Mouse (Mus musculus) kidney, embryonic 15.5 days (tissue): ENCODE data around the gene Apol10b. TPM values are rescaled to one million over a fixed set of nuclear protein-coding genes. Genes with fewer than 3 reads are reported as not detected.
"Not testable (repeated sequence)": the region's sequence is repeated elsewhere in the genome, so short reads cannot be mapped to it uniquely, and the experiment has no call there.

Source experiments
- ATAC-seq: fragments of 200-750 bp; cut with Nextera tagmentation; replicated peaks from 2 replicates; pipeline ENCODE4 v1.8.0; 2017; ENCODE audit warnings: moderate TSS enrichment; ENCODE audit not compliant: low FRiP score
- H3K27ac ChIP-seq: fragments of 300-500 bp; sonication (generic); 2 replicates; pipeline ENCODE4 v1.5.1; 2015; ENCODE audit warnings: mild to moderate bottlenecking, inconsistent platforms
- H3K27me3 ChIP-seq: fragments of 300-500 bp; sonication (generic); 2 replicates; pipeline ENCODE4 v1.6.1; 2015; ENCODE audit warnings: inconsistent platforms
- H3K36me3 ChIP-seq: fragments of 300-500 bp; sonication (generic); 2 replicates; pipeline ENCODE4 v1.6.1; 2015; ENCODE audit warnings: inconsistent platforms
- H3K4me1 ChIP-seq: fragments of 300-500 bp; sonication (generic); 2 replicates; pipeline ENCODE4 v1.6.1; 2015; ENCODE audit warnings: inconsistent platforms
- H3K4me2 ChIP-seq: fragments of 300-500 bp; sonication (generic); 2 replicates; pipeline ENCODE4 v1.6.1; 2015; ENCODE audit warnings: moderate library complexity, mild to moderate bottlenecking, inconsistent platforms
- H3K4me3 ChIP-seq: fragments of 300-500 bp; sonication (generic); replicated peaks from 2 replicates; pipeline ENCODE4 v1.5.1; 2015; ENCODE audit warnings: mild to moderate bottlenecking, inconsistent platforms
- H3K9ac ChIP-seq: fragments of 300-500 bp; sonication (generic); 2 replicates; pipeline ENCODE4 v1.6.1; 2015; ENCODE audit warnings: mild to moderate bottlenecking, inconsistent platforms
- H3K9me3 ChIP-seq: fragments of 300-500 bp; sonication (generic); replicated peaks from 2 replicates; pipeline ENCODE4 v1.6.1; 2016; ENCODE audit warnings: inconsistent platforms
- WGBS: fragments of 180-500 bp; shearing (Covaris S2); methylation state at CpG from one replicate; pipeline ENCODE4 v1.1.7; 2015; ENCODE audit warnings: mixed read lengths; 5-methylcytosine and 5-hydroxymethylcytosine counted together
- polyA plus RNA-seq: library from polyadenylated mRNA; unstranded; fragments of >200 nt; fragmentation: Nextera tagmentation; extraction: Ambion mirVana; gene quantifications from 2 replicates; pipeline ENCODE4 v1.2.1, GENCODE M21; 2015

Apol10b gene
- polyA plus RNA-seq: 0.12 and 0.23 TPM in 2 replicates

DNA sequence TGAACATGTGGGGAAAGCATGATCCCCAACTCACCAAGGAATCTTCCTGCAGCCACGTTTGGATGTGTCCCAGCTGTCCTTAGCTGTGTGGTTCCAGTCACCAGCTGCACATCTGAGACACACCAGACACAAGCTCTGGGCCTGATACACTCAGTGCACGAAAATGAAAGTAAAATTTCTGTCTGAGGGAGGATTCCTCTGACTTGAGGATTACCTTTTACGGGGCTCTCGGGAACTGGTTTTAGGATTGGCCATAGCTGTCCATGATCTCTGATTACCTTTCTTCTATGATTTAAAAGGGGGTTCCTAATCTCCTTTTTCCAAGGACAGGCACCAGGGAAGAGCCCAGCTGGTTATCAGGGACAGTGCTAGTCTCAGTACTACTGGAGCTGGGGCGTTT, at the start of gene Apol10b:
TSS of gene Apol10b (minus strand) at position 165 of the 400 bp plus-strand sequence.
- Histone ChIP-seq H3K27ac (no peak within 1 kb of the TSS), H3K27me3 (no peaks in the 10 kb centered on the region), H3K9me3 (no peaks in the 10 kb centered on the region), H3K4me3 (no peak within 1 kb of the TSS), H3K36me3 (no peaks in the 10 kb centered on the region), H3K4me2 (no peak within 1 kb of the TSS), H3K9ac (no peak within 1 kb of the TSS), H3K4me1 (0 out of 2 replicates have a peak, but pooled peaks cover 2% of the 10 kb centered on the region)
- WGBS: 48% methylated on average over 5 of the region's 5 CpGs
- ATAC-seq: no peak

DNA sequence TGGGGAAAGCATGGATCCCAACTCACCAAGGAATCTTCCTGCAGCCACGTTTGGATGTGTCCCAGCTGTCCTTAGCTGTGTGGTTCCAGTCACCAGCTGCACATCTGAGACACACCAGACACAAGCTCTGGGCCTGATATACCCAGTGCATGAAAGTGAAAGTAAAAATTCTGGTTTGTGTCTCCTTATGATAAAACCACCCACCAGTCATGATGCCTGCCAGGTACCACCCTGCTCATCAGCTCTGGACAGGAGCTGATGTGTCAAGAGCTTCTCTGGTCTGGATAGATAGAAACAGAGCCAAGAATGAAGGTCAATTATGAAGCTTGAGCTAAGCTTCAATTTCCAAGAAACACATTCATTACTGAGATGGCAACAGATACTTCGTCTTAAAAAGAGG, 47.3 kb upstream of the Apol10b start, which contains the start of gene Apol11b:
TSS of gene Apol11b (minus strand) at position 111 of the 400 bp plus-strand sequence.
- not testable (repeated sequence) for H3K36me3 ChIP-seq, H3K27me3 ChIP-seq, H3K27ac ChIP-seq, H3K4me1 ChIP-seq, ATAC-seq, H3K4me2 ChIP-seq, H3K9ac ChIP-seq, H3K4me3 ChIP-seq, H3K9me3 ChIP-seq
- WGBS: 72% methylated on average over 2 of the region's 2 CpGs

DNA sequence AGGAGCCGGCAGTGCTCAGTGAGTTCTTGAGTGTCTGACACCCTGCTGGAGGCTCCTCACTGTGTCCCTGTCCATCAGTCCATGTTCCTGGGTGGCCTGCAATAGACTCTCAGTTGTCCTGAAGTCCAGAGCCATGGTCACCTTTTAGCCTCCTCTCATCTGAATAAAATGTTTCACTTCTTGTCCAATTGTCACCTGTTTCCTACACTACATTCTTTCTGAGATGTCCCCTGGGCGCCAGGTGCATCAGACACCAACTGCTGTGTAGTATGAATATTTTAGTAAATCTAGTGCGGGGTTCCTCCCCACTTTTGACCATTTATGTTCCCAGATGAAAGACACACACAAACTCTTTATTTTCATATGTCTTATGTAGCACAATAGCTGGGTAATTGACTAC, 33.9 kb upstream of the Apol10b start:
- H3K9me3 ChIP-seq, H3K4me2 ChIP-seq, H3K4me1 ChIP-seq, H3K9ac ChIP-seq, H3K27me3 ChIP-seq, H3K36me3 ChIP-seq, ATAC-seq, H3K4me3 ChIP-seq, H3K27ac ChIP-seq: not testable (repeated sequence)
- 83% methylated on average over 3 of the region's 3 CpGs for WGBS

DNA sequence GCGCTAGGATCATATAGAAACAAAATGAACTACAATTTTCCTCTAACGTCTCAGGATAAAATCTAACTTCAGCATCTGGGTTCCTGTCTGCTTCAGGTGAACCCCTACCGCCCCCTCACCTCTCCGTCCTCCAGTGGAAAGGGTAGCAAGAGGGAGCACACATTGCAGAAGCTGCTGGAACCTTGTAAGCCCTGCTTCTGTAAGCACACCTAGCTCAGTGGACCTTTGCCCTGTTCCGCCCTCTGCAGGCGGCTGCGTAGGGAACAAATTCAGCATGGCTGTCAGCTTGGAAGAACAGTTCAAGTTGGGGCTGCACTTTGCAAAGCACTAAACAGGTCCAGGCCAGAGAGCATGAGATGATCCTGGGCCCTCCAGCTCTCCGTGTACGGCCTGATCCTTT, 32.7 kb upstream of the Apol10b start:
- H3K9ac ChIP-seq, H3K9me3 ChIP-seq, H3K4me1 ChIP-seq, H3K36me3 ChIP-seq, H3K27ac ChIP-seq, ATAC-seq, H3K27me3 ChIP-seq, H3K4me3 ChIP-seq, H3K4me2 ChIP-seq: not testable (repeated sequence)
- 63% methylated on average over 9 of the region's 9 CpGs for WGBS

DNA sequence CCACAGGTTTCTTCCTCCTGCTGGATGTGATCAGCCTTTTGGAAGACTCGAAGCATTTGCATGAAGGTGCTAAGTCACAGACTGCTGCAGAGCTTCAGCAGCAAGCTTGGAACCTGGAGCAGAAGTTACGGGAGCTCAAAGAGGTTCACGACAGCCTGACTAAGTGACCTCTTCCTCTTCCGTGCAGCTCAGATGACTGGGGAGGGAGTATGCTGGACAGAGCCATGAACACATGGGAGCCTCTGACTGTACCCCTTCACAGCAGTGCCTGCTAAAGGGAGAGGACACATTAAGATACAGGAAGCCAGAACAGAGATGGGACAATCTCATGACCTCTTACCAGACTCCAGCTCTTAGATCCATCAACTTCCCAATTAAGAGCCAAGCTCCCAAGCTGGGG, 30.5 kb upstream of the Apol10b start:
- not testable (repeated sequence) for H3K9me3 ChIP-seq, H3K36me3 ChIP-seq, H3K27ac ChIP-seq, H3K4me3 ChIP-seq, H3K4me2 ChIP-seq, H3K27me3 ChIP-seq, ATAC-seq, H3K4me1 ChIP-seq, H3K9ac ChIP-seq
- 65% methylated on average over 4 of the region's 4 CpGs for WGBS

DNA sequence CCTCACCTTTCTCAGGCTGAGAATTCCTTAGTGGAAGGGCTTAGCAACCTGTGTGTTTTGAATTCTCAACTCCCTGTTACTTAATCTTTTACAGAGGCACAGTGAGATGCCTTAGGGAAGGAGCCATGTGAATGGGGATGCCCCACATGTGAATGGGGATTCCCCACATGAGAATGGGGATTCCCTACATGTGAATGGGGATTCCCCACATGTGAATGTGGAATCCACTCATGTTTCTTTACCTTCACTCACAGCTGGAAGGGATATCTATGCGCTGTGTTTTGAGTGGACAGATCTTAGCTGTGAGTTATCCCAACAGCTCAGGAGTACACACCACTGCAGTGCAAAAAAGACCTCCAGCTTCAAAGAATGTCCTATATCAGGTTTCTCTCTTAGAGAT, 28.8 kb upstream of the Apol10b start:
- no peaks in the 10 kb centered on the region for H3K4me1 ChIP-seq
- no peaks in the 10 kb centered on the region for H3K36me3 ChIP-seq
- H3K4me3 ChIP-seq: no peak overlapping the region
- ATAC-seq: no peak
- no peaks in the 10 kb centered on the region for H3K27me3 ChIP-seq
- WGBS: 85% methylated on average over 1 of the region's 1 CpGs
- H3K4me2 ChIP-seq: no peak overlapping the region
- H3K9ac ChIP-seq: no peak overlapping the region
- H3K9me3 ChIP-seq: no peaks in the 10 kb centered on the region
- no peak overlapping the region for H3K27ac ChIP-seq

DNA sequence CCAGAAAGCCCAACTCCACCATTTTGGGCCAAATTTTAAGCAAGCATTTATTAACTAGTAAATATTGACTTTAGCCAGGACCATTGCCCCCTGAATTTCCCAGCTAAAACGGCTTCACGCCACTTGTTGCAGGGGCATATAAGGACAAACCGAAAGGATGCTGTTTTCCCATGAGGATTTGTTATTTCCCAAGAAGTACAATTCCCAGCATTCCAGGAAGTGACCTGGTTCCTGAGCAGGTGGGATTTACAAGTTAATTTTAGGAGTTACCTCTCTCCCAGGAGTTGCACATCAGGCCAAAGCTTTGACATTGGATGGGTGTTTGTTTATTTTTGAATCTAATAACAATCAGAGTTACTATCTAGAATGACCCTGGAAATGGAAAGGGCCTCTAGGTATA, 10.1 kb upstream of the Apol10b start:
- WGBS: 90% methylated on average over 3 of the region's 3 CpGs
- H3K27ac ChIP-seq: no peak overlapping the region
- H3K4me2 ChIP-seq: no peak overlapping the region
- no peak for ATAC-seq
- H3K9me3 ChIP-seq: no peaks in the 10 kb centered on the region
- no peaks in the 10 kb centered on the region for H3K27me3 ChIP-seq
- H3K4me3 ChIP-seq: no peak overlapping the region
- no peaks in the 10 kb centered on the region for H3K4me1 ChIP-seq
- H3K36me3 ChIP-seq: no peaks in the 10 kb centered on the region
- H3K9ac ChIP-seq: no peak overlapping the region

DNA sequence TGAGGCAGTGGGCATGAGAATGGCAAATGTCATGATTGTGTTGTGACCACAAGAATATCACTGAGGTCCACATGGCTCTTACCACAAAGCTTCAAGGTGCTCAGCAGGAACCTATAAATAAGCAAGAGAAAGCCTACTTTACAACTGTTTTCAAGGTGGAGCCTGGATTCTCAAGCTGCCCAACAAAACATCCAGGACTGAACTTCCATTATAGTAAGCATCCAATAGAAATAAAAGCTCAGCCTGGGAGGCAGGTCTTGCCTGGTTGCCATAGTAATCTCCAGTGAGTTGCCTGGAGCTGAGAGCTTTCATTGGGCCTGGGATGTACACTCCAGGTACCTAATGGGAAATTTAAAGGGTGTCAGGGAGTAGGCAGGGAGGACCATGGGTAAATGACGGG, 3.0 kb upstream of the Apol10b start, which contains the start of gene Gm36245:
TSS of gene Gm36245 (plus strand) at position 301 of the 400 bp plus-strand sequence.
- ATAC-seq: no peak
- H3K4me2 ChIP-seq: no peak within 1 kb of the TSS
- WGBS: 83% methylated on average over 1 of the region's 1 CpGs
- 0 out of 2 replicates have a peak, but pooled peaks cover 2% of the 10 kb centered on the region for H3K4me1 ChIP-seq
- H3K27me3 ChIP-seq: no peaks in the 10 kb centered on the region
- H3K9ac ChIP-seq: no peak within 1 kb of the TSS
- H3K27ac ChIP-seq: no peak within 1 kb of the TSS
- no peaks in the 10 kb centered on the region for H3K36me3 ChIP-seq
- no peaks in the 10 kb centered on the region for H3K9me3 ChIP-seq
- no peak within 1 kb of the TSS for H3K4me3 ChIP-seq

DNA sequence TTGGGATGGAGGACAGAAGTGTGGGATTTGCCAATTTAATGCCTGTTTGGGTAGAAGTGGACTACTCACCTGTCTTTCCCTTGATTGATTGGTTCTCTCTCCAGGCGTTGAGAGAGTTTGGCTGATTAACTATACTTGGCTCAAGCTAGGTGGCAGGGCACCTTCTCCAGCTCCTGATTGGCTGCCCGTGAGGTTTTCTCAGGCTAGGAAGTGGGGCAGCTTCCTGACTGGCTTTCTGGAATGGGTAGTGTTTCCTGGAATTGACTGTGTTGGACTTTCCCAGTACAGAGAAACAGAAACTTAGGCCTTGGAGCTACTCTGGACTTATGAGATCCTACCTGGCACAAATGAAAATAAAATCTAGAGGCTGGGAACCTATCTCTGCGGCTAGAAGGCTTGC, 2.5 kb upstream of the Apol10b start:
- H3K27ac ChIP-seq: no peak overlapping the region
- no peaks in the 10 kb centered on the region for H3K9me3 ChIP-seq
- ATAC-seq: no peak
- H3K27me3 ChIP-seq: no peaks in the 10 kb centered on the region
- H3K9ac ChIP-seq: no peak overlapping the region
- no peak overlapping the region for H3K4me2 ChIP-seq
- H3K36me3 ChIP-seq: no peaks in the 10 kb centered on the region
- no peak overlapping the region for H3K4me3 ChIP-seq
- H3K4me1 ChIP-seq: 0 out of 2 replicates have a peak, but pooled peaks cover 2% of the 10 kb centered on the region
- 67% methylated on average over 3 of the region's 3 CpGs for WGBS

DNA sequence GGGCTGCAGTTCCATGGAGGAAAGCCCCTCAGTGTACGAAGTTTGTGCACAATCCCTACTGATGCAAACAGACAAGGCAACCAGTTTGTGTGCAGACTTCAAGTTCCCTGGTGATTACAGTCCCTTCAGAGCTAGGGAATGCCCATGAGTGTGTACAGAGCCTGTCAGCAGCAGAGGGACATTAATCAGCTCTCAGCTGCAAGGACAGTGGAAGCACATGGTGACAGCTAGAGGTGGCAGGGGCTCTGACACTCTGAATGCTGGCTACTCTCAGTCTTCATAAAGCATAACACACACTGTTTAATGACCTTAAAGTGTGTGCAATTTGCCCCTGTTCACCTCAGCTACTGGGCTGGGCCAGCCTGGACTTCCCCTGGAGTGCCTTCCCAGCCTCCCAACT, 2.4 kb downstream of the Apol10b start:
- no peaks in the 10 kb centered on the region for H3K9me3 ChIP-seq
- H3K4me2 ChIP-seq: no peak overlapping the region
- WGBS: 84% methylated on average over 1 of the region's 1 CpGs
- no peaks in the 10 kb centered on the region for H3K36me3 ChIP-seq
- ATAC-seq: no peak
- H3K27me3 ChIP-seq: no peaks in the 10 kb centered on the region
- no peak overlapping the region for H3K4me3 ChIP-seq
- no peak overlapping the region for H3K27ac ChIP-seq
- H3K9ac ChIP-seq: no peak overlapping the region
- 0 out of 2 replicates have a peak, but pooled peaks cover 2% of the 10 kb centered on the region for H3K4me1 ChIP-seq

DNA sequence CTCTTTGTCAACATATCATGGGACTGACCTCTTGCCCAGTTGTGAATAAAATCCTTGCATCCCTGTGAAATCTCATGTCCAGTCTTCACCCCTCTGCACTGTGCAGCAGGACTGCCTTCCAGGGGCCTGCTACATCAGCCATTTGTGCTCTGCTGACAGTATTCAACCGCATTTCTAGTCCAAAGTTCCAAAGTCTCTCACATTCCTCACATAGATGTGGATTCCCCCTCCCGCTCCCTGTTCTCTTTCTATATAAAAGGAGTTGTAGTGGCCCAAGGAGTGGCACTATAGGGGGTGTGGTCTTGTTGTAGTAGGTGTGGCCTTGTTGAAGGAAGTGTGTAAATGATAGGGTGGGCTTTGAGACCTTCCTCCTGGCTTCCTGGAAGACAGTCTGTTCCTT, 5.0 kb downstream of the Apol10b start:
- no peak overlapping the region for H3K27ac ChIP-seq
- 65% methylated on average over 2 of the region's 2 CpGs for WGBS
- no peaks in the 10 kb centered on the region for H3K27me3 ChIP-seq
- H3K9me3 ChIP-seq: no peaks in the 10 kb centered on the region
- ATAC-seq: no peak
- no peak overlapping the region for H3K9ac ChIP-seq
- H3K4me3 ChIP-seq: no peak overlapping the region
- no peaks in the 10 kb centered on the region for H3K4me1 ChIP-seq
- H3K4me2 ChIP-seq: no peak overlapping the region
- H3K36me3 ChIP-seq: no peaks in the 10 kb centered on the region

DNA sequence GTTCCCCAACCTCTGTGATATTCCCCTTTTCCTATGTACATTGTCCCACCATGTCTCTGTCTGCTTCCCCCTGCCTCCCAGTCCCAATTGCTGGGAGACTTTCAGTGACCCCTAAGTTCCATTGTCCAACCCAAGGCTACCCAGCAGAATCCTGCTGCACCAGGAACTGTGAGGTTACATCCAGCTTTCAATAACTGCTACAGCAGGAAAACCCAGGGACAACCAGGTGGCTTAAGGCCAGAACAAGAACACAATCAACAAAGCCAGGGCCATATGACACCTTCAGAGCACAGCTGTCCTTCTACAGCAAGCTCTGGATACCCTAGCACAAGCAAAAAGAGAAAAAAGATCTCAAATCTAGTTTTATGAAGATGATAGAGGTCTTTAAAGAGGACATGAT, 6.9 kb downstream of the Apol10b start:
- Histone ChIP-seq H3K9me3 (no peaks in the 10 kb centered on the region), H3K36me3 (no peaks in the 10 kb centered on the region), H3K27me3 (no peaks in the 10 kb centered on the region), H3K4me1 (no peaks in the 10 kb centered on the region), H3K4me2 (no peak overlapping the region), H3K27ac (no peak overlapping the region), H3K4me3 (no peak overlapping the region), H3K9ac (no peak overlapping the region)
- ATAC-seq: no peak

DNA sequence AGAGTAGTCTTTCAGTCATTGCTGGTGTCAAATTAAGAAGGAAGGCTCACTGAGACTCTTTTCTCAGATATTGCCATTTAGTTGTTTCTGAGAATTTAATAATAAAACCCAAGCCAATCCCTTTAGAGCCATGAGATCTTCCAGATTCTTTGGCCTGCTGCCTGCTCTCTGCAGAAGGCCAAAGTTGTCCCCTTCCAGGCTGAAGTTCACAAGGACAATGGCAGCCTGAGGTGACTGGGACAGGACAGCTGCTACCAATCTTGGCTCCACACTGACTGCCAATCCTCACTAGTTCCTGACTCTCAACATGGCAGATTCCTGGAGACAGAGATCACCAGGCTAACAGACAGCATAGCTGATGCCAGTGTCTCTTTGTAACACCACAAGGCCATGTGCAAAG, 8.9 kb downstream of the Apol10b start:
- Histone ChIP-seq H3K27ac (no peak overlapping the region), H3K4me2 (no peak overlapping the region), H3K9me3 (no peaks in the 10 kb centered on the region), H3K4me3 (no peak overlapping the region), H3K27me3 (no peaks in the 10 kb centered on the region), H3K9ac (no peak overlapping the region), H3K4me1 (no peaks in the 10 kb centered on the region), H3K36me3 (no peaks in the 10 kb centered on the region)
- no peak for ATAC-seq
